Mouse (Mus musculus) mouse embryonic stem cell (cell line): ENCODE data around the gene Ror1.

Experiments
- in situ Hi-C, 2 experiments: fragments of 300-500 bp; cut with MboI; formaldehyde crosslinking; loops; 1 replicate in 1 of 2; 3 replicates in 1 of 2; pipeline ENCODE4 v1.14.3; 2019 to 2020; ENCODE audit warnings: low sequenced_read_pairs in 2 of 2, low pct_unique_long_range_greater_than_20kb in 1 of 2, mixed read lengths in 1 of 2; ENCODE audit not compliant: unreplicated experiment in 1 of 2

Ror1 gene

GRCm38 (mm10) chr4:100095685-100096595 lies at the start of gene Ror1:
Gene Ror1, plus strand, starts transcription at chr4:100095791.
- in situ Hi-C loops, result no loop called here

- in situ Hi-C loops, result loop anchor here (25.0 kb wide), 1 partner anchor 490 kb away; no protein-coding TSS in a partner anchor
These were observed 48.5 kb upstream of the Ror1 start for GRCm38 (mm10) chr4:100047066-100047465.

- in situ Hi-C loops, result loop anchor here (25.0 kb wide), 1 partner anchor 489 kb away; no protein-coding TSS in a partner anchor
These were observed 47.1 kb upstream of the Ror1 start for GRCm38 (mm10) chr4:100048351-100048950.

GRCm38 (mm10) chr4:100051767-100052166 lies 43.8 kb upstream of the Ror1 start:
- in situ Hi-C loops, result no loop called here

GRCm38 (mm10) chr4:100052258-100052657 lies 43.3 kb upstream of the Ror1 start:
- in situ Hi-C loops, result no loop called here

GRCm38 (mm10) chr4:100056046-100056445 lies 39.5 kb upstream of the Ror1 start:
- in situ Hi-C loops, result no loop called here

GRCm38 (mm10) chr4:100056446-100056845 lies 39.1 kb upstream of the Ror1 start:
- in situ Hi-C loops, result no loop called here

- in situ Hi-C loops, result no loop called here
These were observed 38.2 kb upstream of the Ror1 start for GRCm38 (mm10) chr4:100057381-100057780.

GRCm38 (mm10) chr4:100058631-100059030 lies 37.0 kb upstream of the Ror1 start:
- in situ Hi-C loops, result no loop called here

GRCm38 (mm10) chr4:100059811-100060210 lies 35.8 kb upstream of the Ror1 start:
- in situ Hi-C loops, result no loop called here

- in situ Hi-C loops, result no loop called here
These were observed 34.1 kb upstream of the Ror1 start for GRCm38 (mm10) chr4:100061396-100062066.

- in situ Hi-C loops, result no loop called here
These were observed 29.9 kb upstream of the Ror1 start for GRCm38 (mm10) chr4:100065686-100066085.

GRCm38 (mm10) chr4:100070101-100070500 lies 25.5 kb upstream of the Ror1 start:
- in situ Hi-C loops, result no loop called here

GRCm38 (mm10) chr4:100096596-100097181 lies 1.1 kb downstream of the Ror1 start:
- in situ Hi-C loops, result no loop called here

GRCm38 (mm10) chr4:100097364-100097979 lies 1.9 kb downstream of the Ror1 start:
- in situ Hi-C loops, result no loop called here

- in situ Hi-C loops, result no loop called here
These were observed 5.7 kb downstream of the Ror1 start for GRCm38 (mm10) chr4:100101066-100101820.

- in situ Hi-C loops, result no loop called here
These were observed 6.3 kb downstream of the Ror1 start for GRCm38 (mm10) chr4:100101844-100102243.

- in situ Hi-C loops, result no loop called here
These were observed 8.7 kb downstream of the Ror1 start for GRCm38 (mm10) chr4:100104241-100104640.
